Mouse (Mus musculus): ENCODE data around the gene Herpud1.

Gene Herpud1

GRCm38 (mm10) chr8:94386214-94387026 lies at the start of gene Herpud1:
Gene Herpud1 (plus strand): TSS chr8:94386438.
- DNase-seq: peak; percentile 98

DNA sequence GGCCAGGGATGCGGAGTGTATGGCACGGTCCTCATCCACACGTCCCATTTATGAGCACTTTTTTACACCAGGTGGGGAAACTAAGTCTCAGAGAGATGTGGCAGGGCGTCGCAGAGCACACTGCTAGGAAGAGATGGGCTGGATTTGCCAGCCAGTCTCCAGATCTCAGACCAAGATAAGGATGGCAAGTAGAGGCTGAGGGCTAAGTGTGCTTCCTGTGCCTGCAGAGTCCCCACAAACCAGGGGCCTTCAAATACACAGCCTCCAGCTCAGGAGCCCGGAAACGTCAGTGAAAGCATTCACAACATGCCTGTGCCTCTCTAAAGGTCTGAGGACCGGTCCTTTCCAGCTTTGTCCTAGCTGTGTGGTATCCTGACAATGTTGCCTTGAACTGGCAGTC lies 48.7 kb upstream of the Herpud1 start:
- no peak for DNase-seq

DNA sequence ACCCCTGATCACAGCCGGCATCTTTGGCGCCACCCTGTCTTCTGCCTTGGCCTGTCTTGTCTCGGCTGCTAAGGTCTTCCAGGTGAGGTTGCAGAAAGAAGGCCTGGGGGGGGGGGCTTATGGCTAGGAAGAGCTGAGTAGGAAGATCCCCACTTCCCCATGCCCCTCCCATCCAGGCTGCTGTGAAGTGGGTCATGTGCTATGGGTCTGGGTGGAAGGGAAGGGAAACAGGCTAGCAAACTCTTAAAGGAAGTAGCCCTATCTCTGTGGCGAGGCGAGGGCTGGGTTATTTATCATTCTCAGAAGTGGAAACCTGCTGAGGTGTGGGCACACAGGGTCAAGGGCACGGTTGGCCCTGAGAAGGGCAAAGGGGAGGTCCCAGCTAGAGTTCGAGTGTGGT lies 45.4 kb upstream of the Herpud1 start:
- no peak for DNase-seq

- no peak for DNase-seq
Observed at GRCm38 (mm10) chr8:94342691-94343090, 43.5 kb upstream of the Herpud1 start.

GRCm38 (mm10) chr8:94343290-94343689 lies 42.9 kb upstream of the Herpud1 start:
- DNase-seq: peak; percentile 93

DNA sequence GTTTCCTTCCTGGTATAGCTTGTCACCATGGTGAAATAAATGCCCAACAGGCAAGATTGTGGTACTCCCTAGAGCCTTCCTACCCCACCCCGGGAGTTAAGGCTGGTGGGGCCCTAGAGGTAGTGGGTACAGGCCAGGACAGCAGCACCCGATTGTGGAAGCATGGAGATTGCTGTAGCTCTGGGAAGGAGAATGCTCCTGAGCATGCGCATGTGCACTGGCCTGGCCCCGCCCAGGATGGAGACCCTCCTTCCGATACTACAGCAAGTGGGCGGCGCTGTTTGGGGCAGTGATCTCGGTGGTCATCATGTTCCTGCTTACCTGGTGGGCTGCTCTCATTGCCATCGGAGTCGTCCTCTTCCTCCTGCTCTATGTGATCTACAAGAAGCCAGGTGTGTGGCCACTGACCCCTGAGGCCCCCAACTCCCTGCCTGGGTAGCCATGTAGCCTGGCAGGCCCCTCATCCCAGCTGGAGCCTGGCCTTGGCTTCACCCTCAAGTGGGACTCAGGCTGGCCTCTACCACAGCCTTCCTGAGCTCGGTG lies 42.4 kb upstream of the Herpud1 start:
- no peak for DNase-seq

- no peak for DNase-seq
Observed at GRCm38 (mm10) chr8:94345657-94346056, 40.6 kb upstream of the Herpud1 start.

GRCm38 (mm10) chr8:94346264-94346663 lies 40.0 kb upstream of the Herpud1 start:
- no peak for DNase-seq

- peak; percentile 62 for DNase-seq
Observed at GRCm38 (mm10) chr8:94348425-94348824, 37.8 kb upstream of the Herpud1 start.

- DNase-seq: no peak
Observed at GRCm38 (mm10) chr8:94354069-94354531, 32.1 kb upstream of the Herpud1 start.

GRCm38 (mm10) chr8:94354571-94354970 lies 31.7 kb upstream of the Herpud1 start:
- DNase-seq: peak; percentile 52

GRCm38 (mm10) chr8:94357220-94357619 lies 29.0 kb upstream of the Herpud1 start:
- DNase-seq: no peak

GRCm38 (mm10) chr8:94358541-94358940 lies 27.7 kb upstream of the Herpud1 start:
- DNase-seq: peak; percentile 90

- DNase-seq: no peak
Observed at GRCm38 (mm10) chr8:94361774-94362431, 24.3 kb upstream of the Herpud1 start.

GRCm38 (mm10) chr8:94362607-94363239 lies 23.5 kb upstream of the Herpud1 start:
- DNase-seq: peak; percentile 67

DNA sequence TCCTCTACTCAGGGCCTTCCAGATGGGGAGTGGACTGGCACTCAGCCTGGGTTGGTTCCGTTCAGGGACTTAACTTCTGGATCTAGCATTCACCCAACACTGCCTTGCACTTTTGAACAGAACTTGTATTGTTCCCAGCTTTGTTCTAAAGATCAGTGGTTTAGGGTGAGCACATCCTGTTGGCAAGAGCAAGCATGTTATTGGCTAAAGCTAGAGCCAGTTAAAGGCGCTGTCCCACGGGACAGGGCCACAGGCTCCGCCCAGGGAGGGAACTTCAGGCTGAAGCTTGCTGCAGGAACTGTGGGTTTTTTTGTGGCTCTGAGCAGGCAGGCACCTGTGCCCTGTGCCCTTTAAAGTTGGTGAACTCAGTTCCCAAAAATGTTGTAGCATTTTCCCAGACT lies 22.9 kb upstream of the Herpud1 start:
- peak; percentile 78 for DNase-seq

GRCm38 (mm10) chr8:94363906-94364305 lies 22.3 kb upstream of the Herpud1 start:
- DNase-seq: peak; percentile 72

DNA sequence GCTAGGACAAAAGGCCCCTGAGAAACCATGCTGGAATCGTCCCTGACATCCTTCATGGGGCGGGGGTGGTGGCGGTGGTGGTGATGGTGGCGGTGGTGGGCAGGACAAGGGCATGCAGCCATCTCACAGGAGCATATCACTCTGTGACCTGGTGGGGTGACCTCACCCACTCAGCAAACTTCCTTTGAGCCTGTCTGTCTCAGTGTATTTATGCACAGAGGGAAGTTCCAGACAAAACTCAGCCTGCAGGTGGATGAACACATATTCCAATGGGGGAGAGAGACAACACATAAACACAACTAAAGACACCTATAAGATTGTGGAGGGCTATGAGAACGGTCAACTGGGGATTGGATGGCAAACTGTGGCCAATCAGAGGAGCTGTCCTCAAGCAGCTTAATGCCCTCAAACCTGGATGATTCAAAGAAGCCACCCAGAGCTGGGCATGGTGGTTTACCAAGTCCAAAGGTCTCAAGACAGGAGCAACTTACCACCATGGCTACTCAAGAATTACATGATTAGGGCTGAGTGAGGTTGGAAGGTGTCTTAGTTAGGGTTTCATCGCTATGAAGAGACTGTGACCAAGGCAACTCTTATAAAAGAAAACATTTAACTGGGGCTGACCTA lies 21.4 kb upstream of the Herpud1 start:
- DNase-seq: no peak

GRCm38 (mm10) chr8:94365410-94365981 lies 20.7 kb upstream of the Herpud1 start:
- peak; percentile 46 for DNase-seq

- no peak for DNase-seq
Observed at GRCm38 (mm10) chr8:94370839-94371238, 15.4 kb upstream of the Herpud1 start.

DNA sequence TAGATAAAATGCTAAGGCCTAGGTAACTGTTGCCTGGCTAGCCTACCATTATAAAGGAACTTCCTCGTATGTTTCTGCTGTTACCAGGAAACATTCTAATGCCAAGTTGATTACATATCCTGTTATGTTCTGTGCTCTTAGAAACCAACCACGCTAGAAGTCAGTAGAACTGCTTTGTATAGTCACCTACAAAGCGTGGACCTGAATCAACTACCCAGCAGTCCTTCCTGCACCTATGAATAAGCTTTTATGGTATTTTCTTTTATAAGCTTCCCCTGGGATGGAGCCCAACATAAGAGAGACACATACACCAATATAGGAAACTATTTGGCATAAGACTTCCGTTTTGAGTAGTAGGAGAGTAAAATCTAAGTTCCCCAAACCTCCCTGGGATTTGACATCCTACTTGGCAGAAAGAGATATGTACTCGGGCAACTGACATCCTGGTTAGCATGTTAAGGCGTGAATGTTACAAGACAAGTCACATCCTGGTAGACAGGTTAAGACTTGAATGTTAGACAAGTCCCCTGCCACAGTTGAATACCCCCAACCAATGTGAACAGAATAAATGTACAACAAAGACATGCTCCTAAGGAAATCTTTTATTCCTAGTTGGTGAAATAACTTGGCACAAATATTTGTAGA lies 13.2 kb upstream of the Herpud1 start:
- no peak for DNase-seq

DNA sequence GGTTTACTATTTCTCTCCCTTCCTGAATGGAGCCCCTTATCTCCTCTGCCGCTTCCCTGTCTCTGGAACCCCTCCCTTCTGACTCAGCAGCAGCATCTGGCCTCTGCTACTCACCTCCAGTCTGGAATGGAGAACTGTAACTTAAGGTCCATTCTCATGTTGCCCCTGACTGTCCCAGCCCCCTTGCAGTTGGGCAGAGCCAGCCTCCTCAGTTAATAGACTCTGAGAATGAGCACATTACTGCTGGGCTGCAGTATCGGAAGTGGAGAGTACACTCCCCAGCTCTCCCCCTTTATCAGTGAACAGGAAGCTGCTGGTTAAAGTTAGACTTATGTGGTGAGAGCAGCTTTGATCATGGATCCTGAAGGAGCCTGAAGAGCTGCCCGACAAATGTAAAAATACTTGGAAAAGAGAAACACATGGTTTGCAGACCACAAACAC lies 10.7 kb upstream of the Herpud1 start:
- no peak for DNase-seq

Data from lung, postnatal 14 days (tissue).